Mouse (Mus musculus): Measurements from ENCODE around the gene Zfp108.

GRCm38 (mm10) chr7:24290106-24290693 lies 35.6 kb downstream of the Zfp108 start:
- TF ChIP-seq CTCF (IDR thresholded peaks at IDR 0.05; ENCODE audit: control insufficient read depth, insufficient read depth, low read length): no peak
- TF ChIP-seq POLR2A (IDR thresholded peaks at IDR 0.05; ENCODE audit: borderline replicate concordance, control insufficient read depth, low read depth, low read length): no peak

All from bone marrow, adult 2 months (tissue).